Mouse (Mus musculus): ENCODE data around the gene Tada3. TPM values are rescaled to one million over a fixed set of nuclear protein-coding genes. Genes with fewer than 3 reads are reported as not detected.

Tada3 gene
- total and polyA plus RNA-seq, 3 experiments = 25.0 to 62.2 TPM; not detected in 1

DNA sequence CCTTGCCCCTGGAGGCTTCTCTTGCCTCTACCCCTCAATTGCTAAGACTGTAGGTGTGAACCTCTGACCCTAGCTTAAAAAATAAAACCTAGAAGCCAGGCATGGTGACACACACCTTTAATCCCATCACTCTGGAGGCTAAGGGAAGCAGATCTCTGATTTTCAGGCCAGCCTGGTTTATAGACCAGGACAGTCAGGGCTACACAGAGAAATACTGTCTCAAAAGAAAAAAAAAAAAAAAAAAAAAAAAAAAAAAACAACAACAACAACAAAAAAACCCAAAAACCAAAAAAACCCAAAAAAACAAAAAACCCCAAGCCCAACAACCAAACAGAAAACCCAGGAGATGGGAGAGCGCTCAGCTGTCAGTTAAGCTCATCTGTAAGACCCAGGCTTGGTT is 10.1 kb downstream of the Tada3 start:
- no peak overlapping the region for H3K27ac ChIP-seq (ENCODE audit: control insufficient read depth, low read depth, low read length)
- no peak for DNase-seq (ENCODE audit: low read depth, low spot score)
- H3K4me3 ChIP-seq (ENCODE audit: control insufficient read depth in 1 of 2, insufficient read depth in 1 of 2, low read depth in 2 of 2, low read length in 2 of 2) = no peak overlapping the region
- no peaks in the 10 kb centered on the region for H3K27me3 ChIP-seq (ENCODE audit: control insufficient read depth in 1 of 2, insufficient read depth in 2 of 2, low read length in 2 of 2)
- H3K4me1 ChIP-seq (ENCODE audit: control insufficient read depth in 1 of 2, insufficient read depth in 2 of 2, low read length in 2 of 2) = no peaks in the 10 kb centered on the region
- no peaks in the 10 kb centered on the region; a peak in 1 of 4 replicates for H3K36me3 ChIP-seq (ENCODE audit: control insufficient read depth in 1 of 2, insufficient read depth in 2 of 2, low read length in 2 of 2)
- H3K9ac ChIP-seq (ENCODE audit: control insufficient read depth, low read depth, low read length, poor library complexity, severe bottlenecking) = no peak overlapping the region
- TF ChIP-seq ZC3H11A (IDR thresholded peaks at IDR 0.05; ENCODE audit: low read depth, low read length) = no peak
- no peaks in the 10 kb centered on the region for H3K79me2 ChIP-seq (ENCODE audit: control insufficient read depth, insufficient read depth, low read length, poor library complexity)
- no peaks in the 10 kb centered on the region for H3K9me3 ChIP-seq (replicated peaks; ENCODE audit: insufficient read depth, low read length)

DNA sequence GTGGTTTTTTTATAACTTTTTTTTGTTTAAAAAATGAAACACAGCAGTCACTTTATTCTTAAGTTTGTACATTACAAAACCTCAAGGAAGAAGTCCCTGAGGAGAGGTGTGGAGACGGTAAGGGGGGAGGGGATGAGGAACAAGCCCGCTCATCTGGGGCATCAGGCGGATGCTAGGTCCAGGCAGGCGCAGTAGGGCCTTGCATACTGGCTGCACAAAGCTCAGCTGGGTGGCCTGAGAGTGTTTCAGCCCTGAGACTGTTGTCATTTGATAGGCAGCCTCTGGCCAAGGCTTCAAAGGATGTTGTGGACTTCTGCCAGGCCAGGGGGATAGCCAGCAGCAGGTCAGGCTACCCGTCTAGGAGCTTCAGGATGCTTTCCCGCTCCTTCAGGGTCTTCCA is 11.0 kb downstream of the Tada3 start:
- H3K4me3 ChIP-seq (ENCODE audit: control insufficient read depth in 1 of 2, insufficient read depth in 1 of 2, low read depth in 2 of 2, low read length in 2 of 2) = no peak overlapping the region
- no peaks in the 10 kb centered on the region for H3K27me3 ChIP-seq (ENCODE audit: control insufficient read depth in 1 of 2, insufficient read depth in 2 of 2, low read length in 2 of 2)
- H3K36me3 ChIP-seq (ENCODE audit: control insufficient read depth in 1 of 2, insufficient read depth in 2 of 2, low read length in 2 of 2) = no peaks in the 10 kb centered on the region; a peak in 1 of 4 replicates
- no peaks in the 10 kb centered on the region for H3K9me3 ChIP-seq (replicated peaks; ENCODE audit: insufficient read depth, low read length)
- H3K9ac ChIP-seq (ENCODE audit: control insufficient read depth, low read depth, low read length, poor library complexity, severe bottlenecking) = no peak overlapping the region
- DNase-seq (ENCODE audit: low read depth, low spot score) = no peak
- H3K79me2 ChIP-seq (ENCODE audit: control insufficient read depth, insufficient read depth, low read length, poor library complexity) = no peaks in the 10 kb centered on the region
- H3K27ac ChIP-seq (ENCODE audit: control insufficient read depth, low read depth, low read length) = no peak overlapping the region
- TF ChIP-seq NELFE (IDR thresholded peaks at IDR 0.05; ENCODE audit: low read depth, low read length) (no peak), TAL1 (IDR thresholded peaks at IDR 0.05; ENCODE audit: low read length) (no peak), MYB (IDR thresholded peaks at IDR 0.05; ENCODE audit: low read depth, low read length) (no peak), MEF2A (IDR thresholded peaks at IDR 0.05; ENCODE audit: extremely low read depth, insufficient replicate concordance, low read depth, low read length, poor library complexity, severe bottlenecking) (no peak), USF2 (IDR thresholded peaks at IDR 0.05; ENCODE audit: borderline replicate concordance in 1 of 2, insufficient read depth in 1 of 2, low read depth in 1 of 2, low read length in 2 of 2) (no peak), ELF1 (IDR thresholded peaks at IDR 0.05; ENCODE audit: low read depth, low read length) (no peak), POLR2AphosphoS5 (IDR thresholded peaks at IDR 0.05; ENCODE audit: borderline replicate concordance, low read depth, low read length) (no peak), ZMIZ1 (IDR thresholded peaks at IDR 0.05; ENCODE audit: low read depth, low read length) (no peak)
- H3K4me1 ChIP-seq (ENCODE audit: control insufficient read depth in 1 of 2, insufficient read depth in 2 of 2, low read length in 2 of 2) = no peaks in the 10 kb centered on the region

DNA sequence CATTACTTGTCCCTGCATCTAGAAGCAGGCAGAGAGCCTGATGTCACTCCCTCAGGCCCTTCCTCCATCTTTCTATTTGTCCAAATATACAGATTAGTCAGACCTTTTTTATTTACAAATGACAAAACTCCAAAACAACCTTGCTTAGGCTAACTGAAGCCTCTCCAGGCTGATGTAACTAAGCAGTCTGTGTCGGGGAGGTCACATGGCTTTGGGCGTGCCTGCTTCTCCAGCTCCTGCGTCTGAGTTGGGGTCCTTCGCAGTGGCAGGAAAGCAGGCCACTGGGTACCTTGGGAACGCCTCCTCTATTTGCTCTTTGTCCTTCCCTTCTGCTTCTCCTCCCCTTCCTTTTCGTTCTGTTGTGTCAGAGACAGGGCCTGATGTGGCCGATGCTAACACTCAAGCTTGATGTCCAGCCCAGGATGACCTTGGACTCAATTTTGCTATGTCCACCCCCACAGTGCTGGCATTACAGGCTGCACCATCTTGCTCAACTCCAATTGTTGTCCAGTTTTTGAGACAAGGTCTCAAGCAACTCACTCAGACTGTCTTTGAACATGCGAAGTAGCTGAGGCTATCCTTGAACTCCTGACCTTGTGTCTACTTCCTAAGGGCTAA is 13.1 kb downstream of the Tada3 start:
- no peak overlapping the region for H3K9ac ChIP-seq (ENCODE audit: control insufficient read depth, low read depth, low read length, poor library complexity, severe bottlenecking)
- H3K4me1 ChIP-seq (ENCODE audit: control insufficient read depth in 1 of 2, insufficient read depth in 2 of 2, low read length in 2 of 2) = no peaks in the 10 kb centered on the region
- H3K79me2 ChIP-seq (ENCODE audit: control insufficient read depth, insufficient read depth, low read length, poor library complexity) = no peaks in the 10 kb centered on the region
- no peak for DNase-seq (ENCODE audit: low read depth, low spot score)
- no peak overlapping the region for H3K4me3 ChIP-seq (ENCODE audit: control insufficient read depth in 1 of 2, insufficient read depth in 1 of 2, low read depth in 2 of 2, low read length in 2 of 2)
- TF ChIP-seq USF1 (IDR thresholded peaks at IDR 0.05; ENCODE audit: low read depth, low read length) (peak; percentile 36; the same call in 1 of the 2 replicates), GABPA (IDR thresholded peaks at IDR 0.05; ENCODE audit: low read depth, low read length) (no peak), SMC3 (IDR thresholded peaks at IDR 0.05; ENCODE audit: low read depth, low read length) (no peak), ZC3H11A (IDR thresholded peaks at IDR 0.05; ENCODE audit: low read depth, low read length) (no peak)
- H3K36me3 ChIP-seq (ENCODE audit: control insufficient read depth in 1 of 2, insufficient read depth in 2 of 2, low read length in 2 of 2) = no peaks in the 10 kb centered on the region; a peak in 1 of 4 replicates
- no peaks in the 10 kb centered on the region for H3K27me3 ChIP-seq (ENCODE audit: control insufficient read depth in 1 of 2, insufficient read depth in 2 of 2, low read length in 2 of 2)
- H3K9me3 ChIP-seq (replicated peaks; ENCODE audit: insufficient read depth, low read length) = no peaks in the 10 kb centered on the region
- no peak overlapping the region for H3K27ac ChIP-seq (ENCODE audit: control insufficient read depth, low read depth, low read length)
